Mouse (Mus musculus) brain, embryonic 14.5 days (tissue): ENCODE data around the gene Ncan.
"Not testable (repeated sequence)": the region's sequence is repeated elsewhere in the genome, so short reads cannot be mapped to it uniquely, and the experiment has no call there.

Experiments used
- CTCF ChIP-seq: fragments of 200-500 bp; IDR thresholded peaks from 2 replicates; pipeline ENCODE4 v1.5.1; 2012; ENCODE audit warnings: inconsistent platforms, mild to moderate bottlenecking, moderate library complexity, borderline replicate concordance; ENCODE audit not compliant: insufficient read depth, insufficient read length; ENCODE audit errors: extremely low read depth
- POLR2A ChIP-seq: fragments of 200-500 bp; IDR thresholded peaks from 2 replicates; pipeline ENCODE4 v1.6.1; 2012; ENCODE audit warnings: mild to moderate bottlenecking, inconsistent platforms, borderline replicate concordance; ENCODE audit not compliant: poor library complexity, insufficient read depth, insufficient read length, severe bottlenecking; ENCODE audit errors: extremely low read depth

DNA sequence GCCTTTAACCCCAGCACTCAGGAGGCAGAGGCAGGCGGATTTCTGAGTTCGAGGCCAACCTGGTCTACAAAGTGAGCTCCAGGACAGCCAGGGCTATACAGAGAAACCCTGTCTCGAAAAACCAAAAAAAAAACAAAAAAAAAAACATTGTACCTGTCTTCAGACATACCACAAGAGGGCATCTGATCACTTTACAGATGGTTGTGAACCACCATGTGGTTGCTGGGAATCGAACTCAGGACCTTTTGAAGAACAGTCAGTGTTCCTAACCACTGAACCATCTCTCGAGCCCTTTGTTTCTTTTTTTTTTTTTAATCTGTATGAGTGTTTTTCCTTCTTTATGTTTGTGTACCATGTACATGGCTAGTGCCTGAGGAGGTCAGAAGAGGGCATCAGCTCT, 70.2 kb downstream of the Ncan start:
- not testable (repeated sequence) for TF ChIP-seq POLR2A, CTCF
